Mouse (Mus musculus) stomach, postnatal 0 days (tissue): ENCODE measurements around the gene Gpr132. TPM values are rescaled to one million over a fixed set of nuclear protein-coding genes. Genes with fewer than 3 reads are reported as not detected.
"Not testable (repeated sequence)": the region's sequence is repeated elsewhere in the genome, so short reads cannot be mapped to it uniquely, and the experiment has no call there.

Experiments
- ATAC-seq: fragments of 200-750 bp; cut with Nextera tagmentation; 2 replicates; pipeline ENCODE4 v1.8.0; 2017; ENCODE audit not compliant: low FRiP score, low TSS enrichment
- DNase-seq: peaks from one replicate; pipeline ENCODE4 v3.0.0-alpha.2; 2016; ENCODE audit warnings: low spot score
- H3K27ac ChIP-seq: fragments of 300-500 bp; sonication (generic); replicated peaks from 2 replicates; pipeline ENCODE4 v1.5.1; 2014; ENCODE audit warnings: mild to moderate bottlenecking, control low read depth
- H3K27me3 ChIP-seq: fragments of 300-500 bp; sonication (generic); 2 replicates; pipeline ENCODE4 v1.6.1; 2014; ENCODE audit warnings: low read length; ENCODE audit not compliant: control insufficient read depth, insufficient read depth
- H3K36me3 ChIP-seq: fragments of 300-500 bp; sonication (generic); 2 replicates; pipeline ENCODE4 v1.6.1; 2014; ENCODE audit warnings: low read length, mixed read lengths; ENCODE audit not compliant: control insufficient read depth, insufficient read depth
- H3K4me1 ChIP-seq: fragments of 300-500 bp; sonication (generic); replicated peaks from 2 replicates; pipeline ENCODE4 v1.6.1; 2014; ENCODE audit warnings: antibody characterized with exemption; ENCODE audit not compliant: control insufficient read depth, insufficient read depth
- H3K4me2 ChIP-seq: fragments of 300-500 bp; sonication (generic); replicated peaks from 2 replicates; pipeline ENCODE4 v1.6.1; 2014; ENCODE audit warnings: low read depth, mild to moderate bottlenecking, control low read depth, moderate library complexity
- H3K4me3 ChIP-seq: fragments of 300-500 bp; sonication (generic); 2 replicates; pipeline ENCODE4 v1.5.1; 2014; ENCODE audit warnings: low read depth, low read length, control low read depth
- H3K9ac ChIP-seq: fragments of 300-500 bp; sonication (generic); 2 replicates; pipeline ENCODE4 v1.6.1; 2014; ENCODE audit warnings: mild to moderate bottlenecking, low read length, control low read depth, mixed read lengths
- H3K9me3 ChIP-seq: fragments of 300-500 bp; sonication (generic); 2 replicates; pipeline ENCODE4 v1.6.1; 2016; ENCODE audit warnings: low read length; ENCODE audit not compliant: control insufficient read depth
- CTCF ChIP-seq: IDR thresholded peaks from 2 replicates; pipeline ENCODE4 v1.5.1; 2016; ENCODE audit warnings: antibody characterized with exemption, low read depth, mild to moderate bottlenecking, moderate library complexity
- EP300 ChIP-seq: optimal IDR thresholded peaks from 2 replicates; pipeline ENCODE3; 2016; ENCODE audit warnings: antibody characterized with exemption
- WGBS: fragments of 180-500 bp; shearing (Covaris S2); extraction: QIAGEN DNeasy Blood & Tissue Kit; methylation state at CpG from one replicate; pipeline ENCODE4 v1.1.7; 2014; 5-methylcytosine and 5-hydroxymethylcytosine counted together
- polyA plus RNA-seq: library from polyadenylated mRNA; unstranded; fragments of >200 nt; fragmentation: Nextera tagmentation; extraction: Ambion mirVana; gene quantifications from 2 replicates; pipeline ENCODE4 v1.2.1, GENCODE M21; 2015

Gpr132 gene
- polyA plus RNA-seq, 1 experiment from 2014 or later, result 0.11 TPM

DNA sequence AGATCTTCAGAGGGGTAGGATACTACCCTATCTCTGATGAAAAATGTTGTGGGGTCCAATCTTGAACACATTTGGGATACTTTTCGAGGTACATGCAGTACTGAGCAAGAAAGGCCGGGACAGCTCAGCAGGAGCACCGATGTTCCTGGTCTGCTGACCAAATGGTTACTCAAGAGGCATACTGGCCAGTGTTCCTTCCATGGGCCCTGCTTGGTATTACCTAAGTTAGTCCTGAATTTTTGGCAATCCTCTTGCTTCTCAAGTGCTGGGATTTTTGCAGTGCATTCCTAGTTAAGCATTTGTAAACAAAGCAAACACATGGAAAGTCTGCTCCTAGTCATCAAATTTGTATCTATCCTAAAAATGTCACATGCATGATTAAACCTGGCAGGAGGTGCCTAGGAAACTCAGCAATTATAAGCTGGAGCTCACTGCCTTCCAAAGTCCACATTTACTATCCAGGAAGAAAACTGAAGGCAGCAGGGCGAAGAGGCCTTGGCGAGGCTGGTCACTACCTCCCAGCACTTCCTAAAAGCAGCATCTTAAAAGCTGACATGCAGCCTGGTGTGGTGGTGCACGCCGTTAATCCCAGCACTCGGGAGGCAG, 48.9 kb downstream of the Gpr132 start:
- DNase-seq, result no peak
- Histone ChIP-seq H3K4me3 (no peak overlapping the region), H3K27me3 (no peaks in the 10 kb centered on the region), H3K9ac (no peak overlapping the region), H3K36me3 (peaks cover 21% of the 10 kb centered on the region), H3K9me3 (no peaks in the 10 kb centered on the region), H3K4me2 (no peak overlapping the region), H3K27ac (no peak overlapping the region), H3K4me1 (0 out of 2 replicates have a peak, but pooled peaks cover 2% of the 10 kb centered on the region)
- no peak for ATAC-seq
- TF ChIP-seq EP300 (no peak), CTCF (no peak)
- 80% methylated on average over 8 of the region's 8 CpGs for WGBS

DNA sequence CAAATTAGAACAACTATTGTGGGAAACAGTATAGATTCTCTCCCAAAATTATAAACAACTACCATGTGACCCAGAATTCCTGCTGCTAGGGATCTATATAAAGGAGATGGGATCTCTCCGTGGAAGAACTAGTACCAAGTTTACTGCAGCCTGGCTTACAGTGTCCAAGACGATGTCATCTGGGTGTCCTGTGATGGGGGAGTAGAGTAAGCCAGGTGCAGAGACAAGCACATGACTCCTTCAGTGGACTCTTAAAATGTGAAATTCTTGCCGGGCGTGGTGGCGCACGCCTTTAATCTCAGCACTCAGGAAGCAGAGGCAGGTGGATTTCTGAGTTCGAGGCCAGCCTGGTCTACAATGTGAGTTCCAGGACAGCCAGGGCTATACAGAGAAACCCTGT, 51.2 kb downstream of the Gpr132 start:
- not testable (repeated sequence) for H3K27ac ChIP-seq, H3K9ac ChIP-seq, H3K27me3 ChIP-seq, H3K4me1 ChIP-seq, H3K9me3 ChIP-seq, ATAC-seq, DNase-seq, H3K4me3 ChIP-seq, H3K4me2 ChIP-seq
- peaks cover 21% of the 10 kb centered on the region for H3K36me3 ChIP-seq
- 81% methylated on average over 7 of the region's 7 CpGs for WGBS

DNA sequence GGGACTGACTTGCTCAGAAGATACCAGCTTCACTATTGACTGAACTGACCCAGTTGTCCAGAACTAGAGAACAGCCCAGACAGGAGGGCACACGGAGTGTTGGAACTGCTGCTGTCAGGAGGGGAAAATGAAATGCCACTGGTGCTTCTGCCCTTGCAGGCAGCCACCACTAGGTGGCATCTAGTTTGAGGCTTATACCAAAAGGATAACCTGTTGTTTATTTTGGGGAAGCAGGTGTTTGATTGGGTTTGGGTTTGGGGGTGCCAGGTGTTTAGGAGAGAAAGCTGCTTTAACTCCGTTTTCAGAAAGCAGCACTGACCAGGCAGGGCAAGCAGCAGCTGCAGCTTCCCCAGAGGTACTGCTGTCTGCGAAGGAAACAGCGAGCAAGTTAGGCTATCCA, 51.7 kb downstream of the Gpr132 start:
- WGBS, result 52% methylated on average over 4 of the region's 4 CpGs
- Histone ChIP-seq H3K36me3 (peaks cover 17% of the 10 kb centered on the region), H3K9me3 (no peaks in the 10 kb centered on the region), H3K9ac (no peak overlapping the region), H3K4me2 (no peak overlapping the region), H3K4me1 (no peaks in the 10 kb centered on the region), H3K27ac (no peak overlapping the region), H3K27me3 (no peaks in the 10 kb centered on the region), H3K4me3 (no peak overlapping the region)
- peak; percentile 58 for DNase-seq
- ATAC-seq, result 0 out of 2 replicates have a peak, but pooled peaks have one; percentile 28
- TF ChIP-seq EP300 (no peak), CTCF (peak; percentile 91)

DNA sequence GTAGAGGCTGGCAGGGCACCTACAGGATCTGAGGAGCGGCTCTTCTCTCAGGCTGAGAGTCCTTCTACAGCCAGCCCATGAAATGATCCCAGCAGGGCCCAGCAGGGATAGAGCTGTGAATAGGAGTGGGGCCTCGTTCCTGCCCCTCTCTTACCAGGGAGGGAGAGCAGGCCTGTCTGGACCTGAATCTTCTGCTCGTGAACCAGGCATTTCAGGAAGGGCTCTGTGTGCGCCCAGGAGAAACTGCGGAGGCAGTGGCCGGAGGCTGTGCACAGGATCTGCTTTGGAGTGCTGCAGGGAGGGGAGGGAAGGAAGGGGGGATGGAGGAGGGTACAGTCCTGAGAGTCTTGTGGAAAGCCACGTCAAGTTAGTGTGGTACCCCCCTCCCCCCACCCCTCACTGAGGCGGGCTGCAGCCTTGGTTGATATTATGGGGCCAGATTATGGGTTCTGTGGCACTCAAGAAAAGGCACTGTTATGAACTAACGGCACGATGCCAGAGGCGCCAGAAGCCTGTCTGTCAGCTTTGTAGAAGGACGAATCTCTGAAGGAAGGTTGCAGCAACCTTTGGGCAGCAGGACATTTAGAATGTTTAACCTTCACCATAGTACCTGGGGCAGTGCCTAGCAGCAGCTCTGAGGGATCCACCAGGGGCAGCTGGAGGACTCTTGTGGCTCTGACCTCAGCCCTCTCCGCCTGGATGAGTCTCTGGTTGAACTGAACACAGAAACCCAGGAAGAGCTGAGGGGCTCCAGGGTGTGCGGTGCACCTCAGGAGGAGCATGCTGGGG, 53.2 kb downstream of the Gpr132 start:
- 0 out of 2 replicates have a peak, but pooled peaks have one; percentile 21 for ATAC-seq
- H3K9ac ChIP-seq, result no peak overlapping the region
- peaks cover 11% of the 10 kb centered on the region for H3K36me3 ChIP-seq
- TF ChIP-seq CTCF (no peak), EP300 (no peak)
- no peak overlapping the region for H3K4me2 ChIP-seq
- no peaks in the 10 kb centered on the region for H3K27me3 ChIP-seq
- H3K9me3 ChIP-seq, result no peaks in the 10 kb centered on the region
- peak overlapping the region; percentile 69 for H3K27ac ChIP-seq
- 59% methylated on average over 14 of the region's 14 CpGs for WGBS
- no peak overlapping the region for H3K4me3 ChIP-seq
- H3K4me1 ChIP-seq, result no peaks in the 10 kb centered on the region
- no peak for DNase-seq

DNA sequence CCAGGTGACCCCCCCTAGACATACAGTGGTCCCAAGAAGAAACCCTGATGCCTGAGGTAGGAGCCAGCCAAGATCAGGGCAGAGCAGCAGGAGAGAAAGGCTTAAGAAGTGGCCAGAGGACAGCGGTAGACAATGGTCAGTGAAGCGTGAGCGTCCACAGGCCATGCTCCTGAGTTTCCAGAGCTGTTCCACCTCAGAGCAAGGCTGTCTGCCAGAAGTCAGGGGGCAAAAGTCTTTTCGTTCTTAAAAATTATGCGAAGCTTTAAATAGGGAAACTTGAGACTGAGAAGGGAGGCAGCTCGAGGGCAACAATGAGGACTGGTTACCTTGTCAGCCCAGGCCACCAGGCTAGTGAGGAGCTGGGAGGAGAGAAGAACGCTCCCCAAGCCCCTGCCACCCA, 54.7 kb downstream of the Gpr132 start:
- Histone ChIP-seq H3K4me2 (no peak overlapping the region), H3K4me1 (no peaks in the 10 kb centered on the region), H3K9ac (no peak overlapping the region), H3K9me3 (no peaks in the 10 kb centered on the region), H3K27me3 (no peaks in the 10 kb centered on the region), H3K27ac (no peak overlapping the region), H3K4me3 (no peak overlapping the region), H3K36me3 (peaks cover 2% of the 10 kb centered on the region)
- TF ChIP-seq EP300 (no peak), CTCF (no peak)
- WGBS, result 93% methylated on average over 7 of the region's 7 CpGs
- ATAC-seq (no peak), DNase-seq (no peak)
